Mouse (Mus musculus) gastrocnemius, postnatal 14 days (tissue): ENCODE measurements around the gene Hyls1. TPM values are rescaled to one million over a fixed set of nuclear protein-coding genes. Genes with fewer than 3 reads are reported as not detected.

Experiments used
- DNase-seq: peaks from one replicate; pipeline ENCODE4 v3.0.0; 2021; ENCODE audit warnings: mixed read lengths
- intact Hi-C: fragments of 180-260 bp; cut with DNase I; formaldehyde crosslinking; loops from one replicate; pipeline ENCODE4 v1.15.1; 2025; ENCODE audit warnings: low total_unique reads
- total RNA-seq, 2 experiments: library from RNA; stranded (reverse); gene quantifications; 2 replicates each; pipeline ENCODE4 v1.2.3; 2021

The Hyls1 gene
- total RNA-seq, 2 experiments from 2014 or later: 1.1 to 1.5 TPM

- intact Hi-C loops: no loop called here
- no peak for DNase-seq
Measured at GRCm38 (mm10) chr9:35546745-35547144, 23.5 kb downstream of the Hyls1 start.

- intact Hi-C loops: no loop called here
- DNase-seq: no peak
Measured at GRCm38 (mm10) chr9:35545704-35546103, 24.5 kb downstream of the Hyls1 start.

- peak; percentile 36 for DNase-seq
- intact Hi-C loops: no loop called here
Measured at GRCm38 (mm10) chr9:35544666-35545065, 25.5 kb downstream of the Hyls1 start.

GRCm38 (mm10) chr9:35543099-35543860 lies 26.9 kb downstream of the Hyls1 start:
- intact Hi-C loops: no loop called here

GRCm38 (mm10) chr9:35541941-35542340 lies 28.3 kb downstream of the Hyls1 start:
- no peak for DNase-seq
- intact Hi-C loops: no loop called here

More at GRCm38 (mm10) chr9:35543099-35543860, 26.9 kb downstream of the Hyls1 start:
- DNase-seq: no peak

GRCm38 (mm10) chr9:35541488-35541887 lies 28.7 kb downstream of the Hyls1 start:
- intact Hi-C loops: no loop called here

GRCm38 (mm10) chr9:35541024-35541423 lies 29.2 kb downstream of the Hyls1 start:
- DNase-seq: no peak
- intact Hi-C loops: no loop called here

More at GRCm38 (mm10) chr9:35541488-35541887, 28.7 kb downstream of the Hyls1 start:
- DNase-seq: peak; percentile 81

GRCm38 (mm10) chr9:35539001-35539750 lies 31.0 kb downstream of the Hyls1 start:
- DNase-seq: no peak
- intact Hi-C loops: loop anchor here (5.0 kb wide), 1 partner anchor 257 kb away; no protein-coding TSS in a partner anchor

- intact Hi-C loops: loop anchor here (5.0 kb wide), 1 partner anchor 254 kb away; no protein-coding TSS in a partner anchor
- no peak for DNase-seq
Measured at GRCm38 (mm10) chr9:35535876-35536275, 34.3 kb downstream of the Hyls1 start.

GRCm38 (mm10) chr9:35535110-35535509 lies 35.1 kb downstream of the Hyls1 start:
- DNase-seq: no peak
- intact Hi-C loops: loop anchor here (5.0 kb wide), 1 partner anchor 253 kb away; no protein-coding TSS in a partner anchor

GRCm38 (mm10) chr9:35533266-35533665 lies 36.9 kb downstream of the Hyls1 start:
- intact Hi-C loops: no loop called here
- no peak for DNase-seq

GRCm38 (mm10) chr9:35529796-35530195 lies 40.4 kb downstream of the Hyls1 start:
- no peak for DNase-seq
- intact Hi-C loops: no loop called here

- no peak for DNase-seq
- intact Hi-C loops: no loop called here
Measured at GRCm38 (mm10) chr9:35529141-35529540, 41.1 kb downstream of the Hyls1 start.

- intact Hi-C loops: loop anchor here (5.0 kb wide), 1 partner anchor 237 kb away; no protein-coding TSS in a partner anchor
- peak; percentile 72 for DNase-seq
Measured at GRCm38 (mm10) chr9:35523941-35524411, 46.2 kb downstream of the Hyls1 start.

- intact Hi-C loops: loop anchor here (5.0 kb wide), 1 partner anchor 236 kb away; no protein-coding TSS in a partner anchor
- peak; percentile 29 for DNase-seq
Measured at GRCm38 (mm10) chr9:35523541-35523940, 46.7 kb downstream of the Hyls1 start.

GRCm38 (mm10) chr9:35522821-35523515 lies 47.2 kb downstream of the Hyls1 start:
- no peak for DNase-seq
- intact Hi-C loops: loop anchor here (5.0 kb wide), 1 partner anchor 236 kb away; no protein-coding TSS in a partner anchor

GRCm38 (mm10) chr9:35522241-35522640 lies 48.0 kb downstream of the Hyls1 start:
- no peak for DNase-seq
- intact Hi-C loops: loop anchor here (5.0 kb wide), 1 partner anchor 235 kb away; no protein-coding TSS in a partner anchor

- intact Hi-C loops: loop anchor here (5.0 kb wide), 1 partner anchor 233 kb away; no protein-coding TSS in a partner anchor
- DNase-seq: no peak
Measured at GRCm38 (mm10) chr9:35520631-35521348, 49.4 kb downstream of the Hyls1 start.

- intact Hi-C loops: no loop called here
- no peak for DNase-seq
Measured at GRCm38 (mm10) chr9:35518169-35518568, 52.0 kb downstream of the Hyls1 start, which contains the start of gene Gm1113. Gene Gm1113 (minus strand): TSS chr9:35518269.
